Mouse (Mus musculus) cerebellum, adult 8-10 months (tissue): ENCODE data around the gene Cox15.

Experiments used
- DNase-seq: peaks from one replicate; pipeline ENCODE4 v3.0.0; 2022

Gene Cox15

GRCm38 (mm10) chr19:43752489-43753225, at the start of gene Cox15, which contains the start of gene Cutc:
Gene Cox15, minus strand, starts transcription at chr19:43753000.
Gene Cutc, plus strand, starts transcription at chr19:43752996.
- peak; percentile 97 for DNase-seq

GRCm38 (mm10) chr19:43801427-43802051, 48.7 kb upstream of the Cox15 start:
- no peak for DNase-seq

- DNase-seq, result no peak
These were observed 44.4 kb upstream of the Cox15 start for GRCm38 (mm10) chr19:43797216-43797615.

GRCm38 (mm10) chr19:43795511-43795910, 42.7 kb upstream of the Cox15 start:
- DNase-seq, result no peak

- DNase-seq, result no peak
These were observed 41.2 kb upstream of the Cox15 start for GRCm38 (mm10) chr19:43793951-43794350.

GRCm38 (mm10) chr19:43792537-43792936, 39.7 kb upstream of the Cox15 start:
- DNase-seq, result no peak

GRCm38 (mm10) chr19:43789817-43790216, 37.0 kb upstream of the Cox15 start:
- no peak for DNase-seq

- no peak for DNase-seq
These were observed 33.6 kb upstream of the Cox15 start for GRCm38 (mm10) chr19:43786249-43787026.

GRCm38 (mm10) chr19:43784761-43785160, 32.0 kb upstream of the Cox15 start:
- no peak for DNase-seq

GRCm38 (mm10) chr19:43781980-43782379, 29.2 kb upstream of the Cox15 start, which contains the start of gene Abcc2:
Gene Abcc2, plus strand, starts transcription at chr19:43782192.
- DNase-seq, result no peak

- no peak for DNase-seq
These were observed 27.6 kb upstream of the Cox15 start for GRCm38 (mm10) chr19:43780391-43780790.

GRCm38 (mm10) chr19:43777308-43777707, 24.5 kb upstream of the Cox15 start:
- no peak for DNase-seq

GRCm38 (mm10) chr19:43776561-43776960, 23.8 kb upstream of the Cox15 start:
- DNase-seq, result no peak

GRCm38 (mm10) chr19:43775433-43775832, 22.6 kb upstream of the Cox15 start:
- DNase-seq, result no peak

- DNase-seq, result no peak
These were observed 19.5 kb upstream of the Cox15 start for GRCm38 (mm10) chr19:43772311-43772710.

GRCm38 (mm10) chr19:43771499-43771969, 18.7 kb upstream of the Cox15 start:
- DNase-seq, result no peak

- DNase-seq, result no peak
These were observed 17.8 kb upstream of the Cox15 start for GRCm38 (mm10) chr19:43770584-43770983.

GRCm38 (mm10) chr19:43769366-43769960, 16.7 kb upstream of the Cox15 start:
- no peak for DNase-seq

GRCm38 (mm10) chr19:43767549-43768322, 14.9 kb upstream of the Cox15 start:
- DNase-seq, result no peak

GRCm38 (mm10) chr19:43766451-43766850, 13.7 kb upstream of the Cox15 start:
- no peak for DNase-seq

- DNase-seq, result no peak
These were observed 9.6 kb upstream of the Cox15 start for GRCm38 (mm10) chr19:43762410-43762809.
